Mouse (Mus musculus): ENCODE measurements around the gene Hes1. TPM values are rescaled to one million over a fixed set of nuclear protein-coding genes. Genes with fewer than 3 reads are reported as not detected.

Gene Hes1
- polyA plus RNA-seq, 1 experiment = not detected

DNA sequence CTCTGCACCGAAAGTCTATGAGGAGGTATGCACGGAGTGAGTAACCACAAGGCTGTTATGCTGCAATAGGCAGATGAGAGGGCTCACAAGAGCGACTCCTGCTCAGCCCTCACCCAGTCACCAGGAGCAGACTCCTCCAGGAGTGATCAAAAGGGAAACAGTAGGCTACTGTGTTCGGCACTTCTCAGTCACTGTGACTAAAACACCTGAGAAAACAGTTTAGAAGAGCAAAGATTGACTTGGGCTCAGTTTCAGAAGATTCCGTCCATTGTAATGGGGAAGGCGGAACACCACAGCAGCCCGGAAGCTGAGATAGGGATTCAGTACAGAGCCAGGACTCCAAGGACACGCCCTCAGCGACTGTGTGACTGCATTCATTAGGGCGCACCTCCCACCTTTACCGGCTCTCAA, 16.8 kb upstream of the Hes1 start:
- TF ChIP-seq CTCF (IDR thresholded peaks at IDR 0.05; ENCODE audit: low read depth, low read length) = no peak
- TF ChIP-seq POLR2A (IDR thresholded peaks at IDR 0.05; ENCODE audit: borderline replicate concordance, low read depth, low read length) = no peak
- Histone ChIP-seq H3K27ac (ENCODE audit: insufficient read depth, low read depth, low read length) (no peak overlapping the region), H3K4me3 (ENCODE audit: insufficient read depth, low read length) (no peak overlapping the region), H3K4me1 (ENCODE audit: control insufficient read depth, insufficient read depth, low read length) (no peaks in the 10 kb centered on the region)

DNA sequence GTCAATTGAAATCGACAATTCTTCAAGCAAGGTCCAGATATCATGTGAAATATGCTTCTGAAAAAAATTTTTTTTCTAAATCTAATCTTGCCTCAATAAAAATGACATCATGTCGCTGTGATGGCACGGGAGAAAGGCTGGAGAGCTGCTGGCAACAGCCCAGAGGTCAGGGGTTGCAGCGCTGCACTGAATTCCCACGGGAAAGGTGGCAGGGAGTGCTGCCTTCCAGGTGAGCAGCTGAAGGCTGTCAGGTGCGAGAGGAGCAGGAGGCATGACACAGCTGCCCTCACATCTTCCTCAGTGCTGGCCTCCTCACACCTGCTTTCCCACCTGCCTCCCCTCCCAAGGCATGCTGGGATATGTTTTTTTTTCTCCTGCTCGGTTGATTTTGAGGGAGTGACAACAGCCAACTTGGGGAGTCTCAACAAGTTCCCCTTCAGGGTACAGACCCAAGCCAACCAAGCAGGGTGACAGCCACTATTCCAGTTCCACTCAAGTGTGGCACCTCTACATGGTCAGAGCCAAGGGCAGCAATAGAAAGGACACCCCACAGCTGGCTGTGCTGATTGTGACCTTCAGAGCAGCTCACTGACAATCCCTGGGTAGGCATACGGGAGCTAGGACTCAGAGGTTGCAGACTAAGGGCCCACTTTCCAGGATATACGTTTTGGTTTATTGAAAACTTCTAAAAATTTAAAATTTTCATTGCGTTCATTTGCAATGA, 13.3 kb upstream of the Hes1 start:
- H3K4me1 ChIP-seq (ENCODE audit: control insufficient read depth, insufficient read depth, low read length) = no peaks in the 10 kb centered on the region
- no peak overlapping the region for H3K27ac ChIP-seq (ENCODE audit: insufficient read depth, low read depth, low read length)
- H3K4me3 ChIP-seq (ENCODE audit: insufficient read depth, low read length) = no peak overlapping the region
- TF ChIP-seq POLR2A (IDR thresholded peaks at IDR 0.05; ENCODE audit: borderline replicate concordance, low read depth, low read length) (no peak), CTCF (IDR thresholded peaks at IDR 0.05; ENCODE audit: low read depth, low read length) (no peak)

DNA sequence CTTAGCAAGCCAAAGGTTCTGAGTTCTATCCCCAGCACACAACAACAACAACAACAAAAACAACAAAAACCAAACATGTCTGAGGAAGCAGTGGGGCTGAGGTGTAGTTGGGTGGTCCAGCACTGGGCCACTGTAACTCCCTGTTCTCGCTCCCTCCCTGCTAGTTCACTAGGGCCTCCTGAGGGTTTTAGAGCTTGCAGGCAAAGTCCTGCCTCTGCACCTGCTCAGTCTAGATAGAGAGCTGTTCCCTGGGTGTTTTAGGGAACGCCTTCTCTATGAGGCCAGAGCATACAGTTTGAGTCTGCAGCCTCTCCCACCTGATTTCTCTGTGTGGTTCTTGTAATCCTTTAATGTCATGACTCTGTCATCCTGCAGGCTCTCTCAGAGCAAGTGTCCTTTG, 11.9 kb upstream of the Hes1 start:
- TF ChIP-seq POLR2A (IDR thresholded peaks at IDR 0.05; ENCODE audit: borderline replicate concordance, low read depth, low read length) = no peak
- TF ChIP-seq CTCF (IDR thresholded peaks at IDR 0.05; ENCODE audit: low read depth, low read length) = no peak
- Histone ChIP-seq H3K27ac (ENCODE audit: insufficient read depth, low read depth, low read length) (no peak overlapping the region), H3K4me1 (ENCODE audit: control insufficient read depth, insufficient read depth, low read length) (no peaks in the 10 kb centered on the region), H3K4me3 (ENCODE audit: insufficient read depth, low read length) (no peak overlapping the region)

DNA sequence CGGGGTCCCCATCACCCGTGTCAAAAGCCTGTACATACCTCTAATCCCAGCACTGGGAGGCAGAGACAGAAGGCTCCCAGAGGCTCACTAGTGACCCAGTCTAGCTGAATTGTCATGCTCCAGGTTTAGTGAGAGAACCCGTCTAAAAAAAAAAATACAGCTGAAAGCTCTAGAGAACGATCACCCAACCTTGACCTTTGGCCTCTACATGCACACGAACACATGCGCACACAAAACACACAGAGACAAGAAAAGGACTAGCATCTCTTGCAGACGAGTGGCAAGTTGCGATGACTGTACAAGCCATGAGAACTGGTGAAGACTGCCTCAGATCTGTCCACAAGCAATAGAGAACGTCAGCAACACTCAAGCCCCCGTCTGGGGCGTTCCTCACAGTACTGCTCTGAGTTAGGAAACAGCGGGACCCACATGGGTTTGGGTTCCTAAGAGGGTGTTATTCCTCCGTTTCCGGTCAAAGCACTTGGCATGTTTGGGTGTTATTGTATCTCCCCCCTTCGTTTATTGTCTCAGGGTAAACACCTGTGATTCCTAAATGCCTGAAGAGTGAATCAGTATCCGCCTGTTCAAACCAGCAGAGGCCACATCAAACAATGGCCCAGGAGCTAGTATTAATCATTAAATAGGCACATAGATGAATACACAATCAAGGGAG, 11.2 kb upstream of the Hes1 start:
- H3K27ac ChIP-seq (ENCODE audit: insufficient read depth, low read depth, low read length) = no peak overlapping the region
- TF ChIP-seq POLR2A (IDR thresholded peaks at IDR 0.05; ENCODE audit: borderline replicate concordance, low read depth, low read length) = no peak
- TF ChIP-seq CTCF (IDR thresholded peaks at IDR 0.05; ENCODE audit: low read depth, low read length) = no peak

DNA sequence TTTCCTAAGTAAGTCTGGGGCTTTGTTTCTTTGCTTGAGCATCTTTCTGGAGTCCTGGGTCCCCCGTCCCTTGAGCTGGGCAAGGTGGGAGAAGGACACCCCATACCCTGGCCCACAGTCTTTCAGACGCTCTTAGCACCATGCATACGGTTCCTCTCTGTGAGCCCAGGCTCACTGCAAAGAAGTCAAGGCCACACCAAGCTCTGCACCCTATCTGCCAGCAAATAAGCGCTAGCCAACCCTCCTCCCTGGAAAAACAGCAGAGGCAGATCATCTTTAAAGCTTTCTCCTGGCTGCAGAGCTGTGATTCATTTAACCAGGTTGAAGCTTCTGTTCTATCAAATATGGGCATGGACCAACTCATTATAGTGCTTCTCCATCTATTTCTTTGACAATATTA, 9.6 kb upstream of the Hes1 start:
- no peak for TF ChIP-seq CTCF (IDR thresholded peaks at IDR 0.05; ENCODE audit: low read depth, low read length)
- TF ChIP-seq POLR2A (IDR thresholded peaks at IDR 0.05; ENCODE audit: borderline replicate concordance, low read depth, low read length) = no peak
- Histone ChIP-seq H3K4me3 (ENCODE audit: insufficient read depth, low read length) (no peak overlapping the region), H3K27ac (ENCODE audit: insufficient read depth, low read depth, low read length) (no peak overlapping the region), H3K4me1 (ENCODE audit: control insufficient read depth, insufficient read depth, low read length) (peaks cover 5% of the 10 kb centered on the region)

More for the DNA sequence above, 11.2 kb upstream of the Hes1 start:
- Histone ChIP-seq H3K4me1 (ENCODE audit: control insufficient read depth, insufficient read depth, low read length) (no peaks in the 10 kb centered on the region), H3K4me3 (ENCODE audit: insufficient read depth, low read length) (no peak overlapping the region)

DNA sequence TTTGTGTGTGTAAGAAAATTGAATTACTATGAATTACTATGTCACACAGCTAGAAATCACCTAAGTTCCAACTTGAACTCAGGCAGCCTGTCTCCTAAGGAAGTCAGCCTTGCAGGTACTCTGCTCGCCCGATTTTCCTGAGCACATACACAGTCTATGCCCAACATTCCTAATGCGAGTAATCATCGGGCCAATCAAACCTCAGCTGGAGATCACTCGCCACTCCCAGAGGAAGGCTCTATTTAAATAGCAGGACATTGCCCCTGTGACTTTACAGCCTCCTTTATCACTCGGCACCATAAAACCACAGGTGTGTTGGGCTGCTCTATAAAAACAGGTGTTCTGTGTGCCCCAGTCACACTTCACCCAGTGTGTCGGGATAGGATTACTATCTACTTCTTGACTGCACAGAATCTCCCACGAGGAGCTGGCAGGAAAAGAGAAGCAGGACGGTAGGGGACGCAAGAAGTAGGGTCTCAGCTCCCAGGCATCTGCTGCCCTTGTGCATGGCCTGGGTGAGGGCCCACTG, 8.8 kb upstream of the Hes1 start:
- Histone ChIP-seq H3K27ac (ENCODE audit: insufficient read depth, low read depth, low read length) (no peak overlapping the region), H3K4me1 (ENCODE audit: control insufficient read depth, insufficient read depth, low read length) (peaks cover 9% of the 10 kb centered on the region), H3K4me3 (ENCODE audit: insufficient read depth, low read length) (no peak overlapping the region)
- no peak for TF ChIP-seq POLR2A (IDR thresholded peaks at IDR 0.05; ENCODE audit: borderline replicate concordance, low read depth, low read length)
- no peak for TF ChIP-seq CTCF (IDR thresholded peaks at IDR 0.05; ENCODE audit: low read depth, low read length)

DNA sequence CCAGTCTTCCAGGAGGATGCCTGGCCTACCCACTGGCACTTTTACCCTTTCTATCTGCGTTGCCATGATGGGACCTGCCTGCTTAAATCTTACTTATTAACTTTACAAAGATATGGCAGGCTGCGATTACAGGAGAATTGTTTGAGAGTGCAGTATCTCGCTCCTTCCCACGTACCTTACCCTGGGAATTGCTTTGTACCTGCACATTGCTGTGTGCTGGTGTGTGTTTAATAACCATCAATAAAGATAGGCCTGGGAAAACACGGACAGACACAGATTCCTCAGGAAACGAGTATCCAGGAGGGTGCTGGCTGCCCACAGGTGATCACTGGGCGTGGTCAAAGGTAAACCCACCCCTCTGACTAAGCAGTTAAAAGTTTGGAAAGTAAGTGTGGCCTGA, 8.3 kb upstream of the Hes1 start:
- Histone ChIP-seq H3K27ac (ENCODE audit: insufficient read depth, low read depth, low read length) (no peak overlapping the region), H3K4me3 (ENCODE audit: insufficient read depth, low read length) (no peak overlapping the region), H3K4me1 (ENCODE audit: control insufficient read depth, insufficient read depth, low read length) (peaks cover 9% of the 10 kb centered on the region)
- TF ChIP-seq POLR2A (IDR thresholded peaks at IDR 0.05; ENCODE audit: borderline replicate concordance, low read depth, low read length) (no peak), CTCF (IDR thresholded peaks at IDR 0.05; ENCODE audit: low read depth, low read length) (no peak)

DNA sequence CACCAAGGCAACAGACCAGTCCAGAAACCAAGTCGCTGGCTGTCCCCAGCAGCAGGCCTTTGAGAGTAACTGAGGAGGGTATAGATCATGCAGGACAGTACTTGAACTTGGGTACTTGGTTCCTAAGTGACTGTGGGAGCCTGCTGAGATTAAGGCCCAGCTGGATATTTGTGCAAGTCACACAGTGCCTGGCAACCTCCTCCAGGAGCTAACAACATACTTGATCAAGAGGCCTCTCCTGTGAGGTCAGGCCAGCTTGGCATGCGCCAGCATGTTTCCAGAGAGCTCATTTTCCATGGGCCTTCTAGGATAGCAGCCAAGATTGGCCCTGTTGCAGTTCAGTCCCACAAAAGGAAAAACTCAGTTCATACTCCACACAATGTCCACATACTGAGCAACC, 7.3 kb upstream of the Hes1 start:
- H3K27ac ChIP-seq (ENCODE audit: insufficient read depth, low read depth, low read length) = no peak overlapping the region
- TF ChIP-seq POLR2A (IDR thresholded peaks at IDR 0.05; ENCODE audit: borderline replicate concordance, low read depth, low read length) (no peak), CTCF (IDR thresholded peaks at IDR 0.05; ENCODE audit: low read depth, low read length) (no peak)
- H3K4me3 ChIP-seq (ENCODE audit: insufficient read depth, low read length) = no peak overlapping the region
- H3K4me1 ChIP-seq (ENCODE audit: control insufficient read depth, insufficient read depth, low read length) = peaks cover 9% of the 10 kb centered on the region

DNA sequence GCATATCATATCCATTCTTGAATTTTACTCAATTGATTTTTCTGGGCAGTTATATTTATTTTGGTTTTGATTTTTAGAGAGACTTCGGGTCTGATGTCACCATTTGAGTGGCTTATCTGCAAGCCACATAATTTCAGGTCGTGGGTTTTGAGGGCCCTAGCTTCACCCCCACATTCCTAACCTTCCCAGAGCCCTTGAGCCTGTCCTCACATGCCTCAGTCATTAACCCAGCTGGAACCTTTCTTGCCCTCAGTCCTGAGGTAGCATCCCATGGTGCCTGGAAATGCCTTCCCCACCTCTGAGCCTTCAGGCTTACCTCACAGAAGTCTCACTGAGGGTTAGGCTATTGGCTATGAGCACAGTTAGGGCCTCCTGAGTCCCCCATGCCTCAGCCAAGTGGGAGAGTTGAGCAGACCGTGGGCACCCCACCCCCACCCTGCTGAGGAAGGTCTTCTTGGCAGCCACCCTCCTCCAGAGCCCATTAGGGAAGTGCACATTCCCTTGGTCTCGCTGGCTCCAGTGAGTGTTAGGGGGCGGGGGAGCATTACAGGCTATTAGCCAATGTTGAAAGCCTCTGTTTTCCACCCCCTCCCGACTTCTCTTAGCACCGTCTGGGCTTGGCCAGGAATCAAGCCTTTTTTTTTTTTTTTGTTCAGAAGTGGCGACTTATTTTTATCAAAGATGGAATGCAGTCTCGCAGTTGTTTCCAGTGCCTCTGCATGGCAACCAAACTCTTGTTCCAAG, 5.0 kb upstream of the Hes1 start:
- H3K4me1 ChIP-seq (ENCODE audit: control insufficient read depth, insufficient read depth, low read length) = peaks cover 9% of the 10 kb centered on the region
- TF ChIP-seq POLR2A (IDR thresholded peaks at IDR 0.05; ENCODE audit: borderline replicate concordance, low read depth, low read length) (no peak), CTCF (IDR thresholded peaks at IDR 0.05; ENCODE audit: low read depth, low read length) (no peak)
- H3K27ac ChIP-seq (ENCODE audit: insufficient read depth, low read depth, low read length) = no peak overlapping the region
- H3K4me3 ChIP-seq (ENCODE audit: insufficient read depth, low read length) = no peak overlapping the region

All from bone marrow macrophage, adult 2 months (primary cell).